Mouse (Mus musculus) liver, postnatal 0 days (tissue): ENCODE measurements around the gene Fat4.

Experiments used
- CTCF ChIP-seq: sonication (generic); IDR thresholded peaks from 2 replicates; pipeline ENCODE4 v1.5.1; 2016; ENCODE audit warnings: antibody characterized with exemption, low read depth
- EP300 ChIP-seq: IDR thresholded peaks from 2 replicates; pipeline ENCODE4 v1.6.1; 2016; ENCODE audit warnings: antibody characterized with exemption, low read depth, mild to moderate bottlenecking

DNA sequence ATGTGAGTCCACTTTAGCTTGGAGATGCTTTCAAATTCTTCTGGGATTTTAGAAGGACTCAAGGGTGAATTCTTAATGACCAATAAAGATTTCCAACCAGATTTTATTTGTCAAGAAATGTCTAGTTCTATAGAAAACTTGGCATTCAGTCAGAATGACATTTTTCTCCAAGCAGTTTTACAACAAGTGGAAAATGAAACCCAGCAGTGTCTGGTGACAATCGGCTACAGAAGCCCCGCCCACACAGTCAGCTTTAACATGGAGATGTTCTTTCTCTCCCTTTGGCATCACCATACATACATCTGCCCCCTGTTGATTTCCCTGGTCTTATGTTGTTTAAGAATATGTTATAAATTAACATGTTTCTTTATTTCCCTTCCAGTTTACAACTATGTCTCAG lies 34.3 kb downstream of the Fat4 start:
- no peak for TF ChIP-seq CTCF
- TF ChIP-seq EP300, result no peak
